Mouse (Mus musculus): ENCODE data around the gene Mrpl4. TPM values are rescaled to one million over a fixed set of nuclear protein-coding genes. Genes with fewer than 3 reads are reported as not detected.

The Mrpl4 gene
- total and polyA plus RNA-seq, 3 experiments = 42.1 to 103 (median 94.8) TPM

DNA sequence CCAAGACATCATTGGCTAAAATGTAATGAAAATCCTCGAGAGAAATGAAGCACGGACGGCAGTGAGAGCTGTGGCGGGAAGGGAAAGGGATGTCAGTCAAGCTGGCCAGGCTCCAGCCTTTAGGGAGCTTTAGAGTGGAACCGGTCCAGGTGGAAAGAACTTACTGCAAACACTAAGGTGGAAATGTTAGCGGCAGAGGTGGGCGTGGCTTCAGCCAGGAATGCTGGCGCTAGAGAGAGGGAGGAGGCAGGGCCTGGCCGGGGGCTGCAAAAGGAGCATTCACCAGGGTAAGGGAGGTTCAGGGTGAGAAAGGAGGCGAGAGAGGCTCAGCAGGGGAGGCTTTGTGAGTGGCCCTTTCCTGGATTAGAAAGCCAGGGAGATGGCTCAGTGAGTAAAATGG is 11.7 kb upstream of the Mrpl4 start:
- H3K36me3 ChIP-seq (replicated peaks in 1 of 2; ENCODE audit: control insufficient read depth in 1 of 2, insufficient read depth in 1 of 2, low read length in 1 of 2) = no peaks in the 10 kb centered on the region
- TF ChIP-seq BHLHE40 (IDR thresholded peaks at IDR 0.05; ENCODE audit: low read depth, low read length) = no peak
- TF ChIP-seq RAD21 (IDR thresholded peaks at IDR 0.05; ENCODE audit: low read depth, low read length) = no peak
- no peak for TF ChIP-seq USF1 (IDR thresholded peaks at IDR 0.05; ENCODE audit: low read depth, low read length)
- TF ChIP-seq ZC3H11A (IDR thresholded peaks at IDR 0.05; ENCODE audit: low read depth, low read length) = no peak
- no peak for TF ChIP-seq RCOR1 (conservative IDR thresholded peaks at IDR 0.05; ENCODE audit: low read depth, low read length)
- no peak for TF ChIP-seq USF2 (conservative IDR thresholded peaks at IDR 0.05; ENCODE audit: low read depth, low read length)
- TF ChIP-seq CHD2 (IDR thresholded peaks at IDR 0.05; ENCODE audit: low read length) = no peak
- no peak for TF ChIP-seq HCFC1 (IDR thresholded peaks at IDR 0.05; ENCODE audit: low read depth, low read length)
- no peak for TF ChIP-seq MYC (IDR thresholded peaks at IDR 0.05; ENCODE audit: low read depth, low read length)
- in situ Hi-C loops (cut with MboI; ENCODE audit: low pct_ligation_motif_present, low pct_unique_long_range_greater_than_20kb, low sequenced_read_pairs) (no loop called here), dilution Hi-C loops (cut with MboI; ENCODE audit: extremely low pct_ligation_motif_present, extremely low pct_unique_long_range_greater_than_20kb, low sequenced_read_pairs) (no loop called here)
- H3K79me2 ChIP-seq (replicated peaks; ENCODE audit: control insufficient read depth, extremely low read depth, insufficient read depth, poor library complexity, severe bottlenecking) = no peaks in the 10 kb centered on the region
- H3K9me3 ChIP-seq (replicated peaks; ENCODE audit: low read length) = no peaks in the 10 kb centered on the region
- peaks cover 5 to 39% of the 10 kb centered on the region in 2 experiments; a peak in 3 of 4 replicates for H3K4me1 ChIP-seq (ENCODE audit: control insufficient read depth in 1 of 2, insufficient read depth in 2 of 2)
- H3K4me3 ChIP-seq (replicated peaks in 1 of 3; ENCODE audit: low read depth in 2 of 3, low read length in 2 of 3, poor library complexity in 1 of 3) = no peak overlapping the region
- H3K27ac ChIP-seq (ENCODE audit: insufficient read depth, low read depth) = no peak overlapping the region
- H3K9ac ChIP-seq (ENCODE audit: insufficient read depth, low read depth) = no peak overlapping the region
- no peak overlapping the region for H3K4me2 ChIP-seq (ENCODE audit: insufficient read depth, low read depth, poor library complexity, severe bottlenecking)
- H3K27me3 ChIP-seq (replicated peaks) = no peaks in the 10 kb centered on the region
- DNase-seq (ENCODE audit: extremely low read depth) = no peak

DNA sequence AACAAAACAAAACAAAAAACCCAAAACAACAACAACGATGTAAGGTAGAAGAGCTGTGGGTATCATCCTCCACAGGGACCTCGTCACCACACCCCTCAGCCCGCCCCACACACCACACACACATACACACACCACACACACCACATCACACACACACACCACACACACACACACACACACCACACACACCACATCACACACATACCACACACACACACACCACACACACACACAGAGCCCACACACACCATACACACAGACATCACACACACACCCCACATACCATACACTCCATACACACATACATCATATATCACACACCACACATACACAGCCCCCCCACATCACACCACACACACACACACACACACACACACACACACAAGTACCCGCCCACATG is 11.0 kb upstream of the Mrpl4 start:
- H3K9ac ChIP-seq (ENCODE audit: insufficient read depth, low read depth) = no peak overlapping the region
- dilution Hi-C loops (cut with MboI; ENCODE audit: extremely low pct_ligation_motif_present, extremely low pct_unique_long_range_greater_than_20kb, low sequenced_read_pairs) (no loop called here), in situ Hi-C loops (cut with MboI; ENCODE audit: low pct_ligation_motif_present, low pct_unique_long_range_greater_than_20kb, low sequenced_read_pairs) (no loop called here)
- H3K4me3 ChIP-seq (replicated peaks in 1 of 3; ENCODE audit: low read depth in 2 of 3, low read length in 2 of 3, poor library complexity in 1 of 3) = no peak overlapping the region
- DNase-seq (ENCODE audit: extremely low read depth) = no peak
- H3K27me3 ChIP-seq (replicated peaks) = no peaks in the 10 kb centered on the region
- no peaks in the 10 kb centered on the region for H3K36me3 ChIP-seq (replicated peaks in 1 of 2; ENCODE audit: control insufficient read depth in 1 of 2, insufficient read depth in 1 of 2, low read length in 1 of 2)
- H3K4me1 ChIP-seq (ENCODE audit: control insufficient read depth in 1 of 2, insufficient read depth in 2 of 2) = peaks cover 5 to 39% of the 10 kb centered on the region in 2 experiments; a peak in 3 of 4 replicates
- H3K27ac ChIP-seq (ENCODE audit: insufficient read depth, low read depth) = no peak overlapping the region
- H3K4me2 ChIP-seq (ENCODE audit: insufficient read depth, low read depth, poor library complexity, severe bottlenecking) = no peak overlapping the region
- no peak for TF ChIP-seq NRF1 (IDR thresholded peaks at IDR 0.05; ENCODE audit: low read depth, low read length)
- TF ChIP-seq TBP (conservative IDR thresholded peaks at IDR 0.05; ENCODE audit: low read depth, low read length) = no peak
- no peak for TF ChIP-seq USF2 (conservative IDR thresholded peaks at IDR 0.05; ENCODE audit: low read depth, low read length)
- TF ChIP-seq USF1 (IDR thresholded peaks at IDR 0.05; ENCODE audit: low read depth, low read length) = no peak
- TF ChIP-seq ETS1 (conservative IDR thresholded peaks at IDR 0.05; ENCODE audit: low read depth, low read length) = no peak
- TF ChIP-seq EP300 (IDR thresholded peaks at IDR 0.05; ENCODE audit: low read length) = no peak
- TF ChIP-seq SMC3 (IDR thresholded peaks at IDR 0.05; ENCODE audit: low read depth, low read length) = no peak
- TF ChIP-seq UBTF (IDR thresholded peaks at IDR 0.05; ENCODE audit: low read depth, low read length) = no peak
- TF ChIP-seq BHLHE40 (IDR thresholded peaks at IDR 0.05; ENCODE audit: low read depth, low read length) = no peak
- no peak for TF ChIP-seq PAX5 (IDR thresholded peaks at IDR 0.05; ENCODE audit: low read length)
- TF ChIP-seq ZMIZ1 (IDR thresholded peaks at IDR 0.05; ENCODE audit: low read depth, low read length) = no peak
- TF ChIP-seq MAZ (IDR thresholded peaks at IDR 0.05; ENCODE audit: low read depth, low read length) = no peak
- no peak for TF ChIP-seq POLR2A (IDR thresholded peaks at IDR 0.05; ENCODE audit: low read depth, low read length)
- TF ChIP-seq NELFE (IDR thresholded peaks at IDR 0.05; ENCODE audit: low read depth, low read length) = no peak
- TF ChIP-seq ZKSCAN1 (IDR thresholded peaks at IDR 0.05; ENCODE audit: borderline replicate concordance, low read depth, low read length) = no peak
- TF ChIP-seq JUND (conservative IDR thresholded peaks at IDR 0.05; ENCODE audit: low read depth, low read length) = no peak
- TF ChIP-seq ZC3H11A (IDR thresholded peaks at IDR 0.05; ENCODE audit: low read depth, low read length) = no peak
- TF ChIP-seq CHD2 (IDR thresholded peaks at IDR 0.05; ENCODE audit: low read length) = no peak
- no peak for TF ChIP-seq SIN3A (IDR thresholded peaks at IDR 0.05; ENCODE audit: low read length)
- no peaks in the 10 kb centered on the region for H3K9me3 ChIP-seq (replicated peaks; ENCODE audit: low read length)
- no peaks in the 10 kb centered on the region for H3K79me2 ChIP-seq (replicated peaks; ENCODE audit: control insufficient read depth, extremely low read depth, insufficient read depth, poor library complexity, severe bottlenecking)
